Mouse (Mus musculus) layer of hippocampus, adult 2 months (tissue): ENCODE measurements around the gene Hhat. TPM values are rescaled to one million over a fixed set of nuclear protein-coding genes. Genes with fewer than 3 reads are reported as not detected.

ENCODE experiments used
- DNase-seq, 2 experiments: peaks; one replicate each; pipeline ENCODE4 v3.0.0; 2022; ENCODE audit warnings: low spot score in 2 of 2
- H3K27ac ChIP-seq: fragments of 200-600 bp; 2 replicates; pipeline ENCODE4 v1.8.1; 2022
- H3K4me3 ChIP-seq: fragments of 200-600 bp; 2 replicates; pipeline ENCODE4 v1.8.1; 2022; ENCODE audit warnings: mild to moderate bottlenecking
- CTCF ChIP-seq: fragments of 200-600 bp; conservative IDR thresholded peaks from 2 replicates; pipeline ENCODE4 v1.8.1; 2022; ENCODE audit warnings: antibody characterized with exemption, mild to moderate bottlenecking, moderate library complexity
- total RNA-seq, 2 experiments: library from RNA; stranded (reverse); gene quantifications; 2 replicates each; pipeline ENCODE4 v1.2.3; 2021

The Hhat gene
- total RNA-seq, 2 experiments from 2014 or later, result 1.6 TPM

GRCm38 (mm10) chr1:192746201-192746600 lies 24.8 kb downstream of the Hhat start:
- no peak for TF ChIP-seq CTCF
- Histone ChIP-seq H3K4me3 (no peak overlapping the region), H3K27ac (no peak overlapping the region)
- DNase-seq, result no peak

GRCm38 (mm10) chr1:192745240-192746101 lies 25.6 kb downstream of the Hhat start:
- peak in 1 of 2 experiments; percentile 33 for DNase-seq
- H3K27ac ChIP-seq, result no peak overlapping the region
- TF ChIP-seq CTCF, result peak; percentile 83
- H3K4me3 ChIP-seq, result no peak overlapping the region

GRCm38 (mm10) chr1:192744880-192745239 lies 26.2 kb downstream of the Hhat start:
- no peak overlapping the region for H3K27ac ChIP-seq
- no peak for DNase-seq
- H3K4me3 ChIP-seq, result no peak overlapping the region
- TF ChIP-seq CTCF, result no peak

- TF ChIP-seq CTCF, result no peak
- no peak for DNase-seq
- Histone ChIP-seq H3K4me3 (no peak overlapping the region), H3K27ac (no peak overlapping the region)
These were observed 28.4 kb downstream of the Hhat start for GRCm38 (mm10) chr1:192742394-192743251.

GRCm38 (mm10) chr1:192741896-192742295 lies 29.1 kb downstream of the Hhat start:
- no peak overlapping the region for H3K27ac ChIP-seq
- TF ChIP-seq CTCF, result no peak
- no peak for DNase-seq
- no peak overlapping the region for H3K4me3 ChIP-seq

- Histone ChIP-seq H3K27ac (no peak overlapping the region), H3K4me3 (no peak overlapping the region)
- TF ChIP-seq CTCF, result no peak
- no peak for DNase-seq
These were observed 34.5 kb downstream of the Hhat start for GRCm38 (mm10) chr1:192736524-192736923.

GRCm38 (mm10) chr1:192736002-192736426 lies 35.0 kb downstream of the Hhat start:
- H3K4me3 ChIP-seq, result no peak overlapping the region
- no peak for TF ChIP-seq CTCF
- no peak for DNase-seq

GRCm38 (mm10) chr1:192730517-192730916 lies 40.5 kb downstream of the Hhat start:
- TF ChIP-seq CTCF, result no peak
- Histone ChIP-seq H3K4me3 (no peak overlapping the region), H3K27ac (no peak overlapping the region)
- no peak for DNase-seq

More at GRCm38 (mm10) chr1:192736002-192736426, 35.0 kb downstream of the Hhat start:
- H3K27ac ChIP-seq, result no peak overlapping the region

- no peak overlapping the region for H3K4me3 ChIP-seq
- TF ChIP-seq CTCF, result peak; percentile 95
- peak; percentile 47 to 74 for DNase-seq
These were observed 43.9 kb downstream of the Hhat start for GRCm38 (mm10) chr1:192726996-192727624.

GRCm38 (mm10) chr1:192722147-192722546 lies 48.9 kb downstream of the Hhat start:
- H3K27ac ChIP-seq, result no peak overlapping the region
- peak; percentile 88 for TF ChIP-seq CTCF
- no peak overlapping the region for H3K4me3 ChIP-seq
- DNase-seq, result peak; percentile 60 to 77

More at GRCm38 (mm10) chr1:192726996-192727624, 43.9 kb downstream of the Hhat start:
- no peak overlapping the region for H3K27ac ChIP-seq

- no peak overlapping the region for H3K27ac ChIP-seq
- no peak for DNase-seq
- TF ChIP-seq CTCF, result no peak
- H3K4me3 ChIP-seq, result no peak overlapping the region
These were observed 50.9 kb downstream of the Hhat start for GRCm38 (mm10) chr1:192720156-192720555.

GRCm38 (mm10) chr1:192711779-192712348 lies 59.2 kb downstream of the Hhat start:
- TF ChIP-seq CTCF, result peak; percentile 91
- no peak overlapping the region for H3K27ac ChIP-seq
- no peak overlapping the region for H3K4me3 ChIP-seq
- DNase-seq, result peak; percentile 25 to 75
